Mouse (Mus musculus) CH12.LX (cell line): ENCODE measurements around the gene Map1lc3b. TPM values are rescaled to one million over a fixed set of nuclear protein-coding genes. Genes with fewer than 3 reads are reported as not detected.

Experiments used
- DNase-seq: peaks from one replicate; pipeline ENCODE4 v3.0.0-alpha.2; 2013; ENCODE audit errors: extremely low read depth
- H3K27ac ChIP-seq: 2 replicates; pipeline ENCODE4 v1.5.1; 2012; ENCODE audit warnings: low read depth, mild to moderate bottlenecking, control low read depth, moderate library complexity; ENCODE audit not compliant: insufficient read depth
- H3K27me3 ChIP-seq: replicated peaks from 2 replicates; pipeline ENCODE3; 2012; ENCODE audit warnings: inconsistent platforms
- H3K36me3 ChIP-seq, 2 experiments: replicated peaks in 1 of 2; 2 replicates each; pipeline versions ENCODE3 to v1.6.1; 2012; ENCODE audit warnings: inconsistent platforms in 1 of 2, low read length in 1 of 2, mild to moderate bottlenecking in 1 of 2, mixed read lengths in 1 of 2, moderate library complexity in 1 of 2; ENCODE audit not compliant: control insufficient read depth in 1 of 2, insufficient read depth in 1 of 2
- H3K4me1 ChIP-seq, 2 experiments: 2 replicates each; pipeline ENCODE4 v1.6.1; 2012; ENCODE audit warnings: inconsistent platforms in 1 of 2, moderate library complexity in 1 of 2; ENCODE audit not compliant: insufficient read depth in 2 of 2, control insufficient read depth in 1 of 2
- H3K4me2 ChIP-seq: 2 replicates; pipeline ENCODE4 v1.6.1; 2012; ENCODE audit warnings: low read depth, mild to moderate bottlenecking, control low read depth; ENCODE audit not compliant: poor library complexity, insufficient read depth, severe bottlenecking
- H3K4me3 ChIP-seq, 3 experiments: fragments of 150-350 bp in 1 of 3; sonication (generic) in 1 of 3; replicated peaks in 1 of 3; 2 replicates each; pipeline versions ENCODE3 to v1.5.1; 2011 to 2012; ENCODE audit warnings: low read depth in 2 of 3, low read length in 2 of 3, mild to moderate bottlenecking in 2 of 3, moderate library complexity in 2 of 3, control low read depth in 1 of 3, improper control_type of control experiment in 1 of 3, inconsistent platforms in 1 of 3, mixed read lengths in 1 of 3; ENCODE audit not compliant: poor library complexity in 1 of 3
- H3K79me2 ChIP-seq: replicated peaks from 2 replicates; pipeline ENCODE4 v1.6.1; 2012; ENCODE audit warnings: mild to moderate bottlenecking, moderate library complexity; ENCODE audit not compliant: control insufficient read depth, poor library complexity, insufficient read depth, severe bottlenecking; ENCODE audit errors: extremely low read depth
- H3K9ac ChIP-seq: 2 replicates; pipeline ENCODE4 v1.6.1; 2012; ENCODE audit warnings: low read depth, mild to moderate bottlenecking, control low read depth, moderate library complexity; ENCODE audit not compliant: insufficient read depth
- H3K9me3 ChIP-seq: replicated peaks from 2 replicates; pipeline ENCODE3; 2012; ENCODE audit warnings: low read length, inconsistent platforms, mixed read lengths
- BHLHE40 ChIP-seq: IDR thresholded peaks from 2 replicates; pipeline ENCODE4 v1.6.1; 2011; ENCODE audit warnings: mild to moderate bottlenecking, low read depth, low read length, improper control_type of control experiment
- CHD1 ChIP-seq: IDR thresholded peaks from 2 replicates; pipeline ENCODE4 v1.6.1; 2012; ENCODE audit warnings: low read depth, low read length, improper control_type of control experiment, inconsistent platforms
- E2F4 ChIP-seq: IDR thresholded peaks from 2 replicates; pipeline ENCODE4 v1.6.1; 2011; ENCODE audit warnings: low read depth, low read length, improper control_type of control experiment; ENCODE audit not compliant: insufficient replicate concordance
- ELF1 ChIP-seq: IDR thresholded peaks from 2 replicates; pipeline ENCODE4 v1.6.1; 2014; ENCODE audit warnings: low read depth, mild to moderate bottlenecking, inconsistent platforms, low read length, improper control_type of control experiment
- EP300 ChIP-seq: IDR thresholded peaks from 2 replicates; pipeline ENCODE4 v1.6.1; 2011; ENCODE audit warnings: low read length, improper control_type of control experiment
- ETS1 ChIP-seq: conservative IDR thresholded peaks from 2 replicates; pipeline ENCODE4 v1.6.1; 2012; ENCODE audit warnings: low read depth, mild to moderate bottlenecking, inconsistent platforms, low read length, improper control_type of control experiment, moderate library complexity
- HCFC1 ChIP-seq: IDR thresholded peaks from 2 replicates; pipeline ENCODE4 v1.6.1; 2012; ENCODE audit warnings: low read depth, mild to moderate bottlenecking, inconsistent platforms, low read length, improper control_type of control experiment
- JUN ChIP-seq: IDR thresholded peaks from 2 replicates; pipeline ENCODE4 v1.6.1; 2011; ENCODE audit warnings: low read depth, mild to moderate bottlenecking, low read length, improper control_type of control experiment, moderate library complexity; ENCODE audit not compliant: insufficient read depth
- JUND ChIP-seq: conservative IDR thresholded peaks from 2 replicates; pipeline ENCODE4 v1.6.1; 2011; ENCODE audit warnings: low read depth, low read length, improper control_type of control experiment
- KAT2A ChIP-seq: IDR thresholded peaks from 2 replicates; pipeline ENCODE4 v1.6.1; 2012; ENCODE audit warnings: low read length, improper control_type of control experiment, inconsistent platforms; ENCODE audit not compliant: insufficient replicate concordance
- MAZ ChIP-seq: IDR thresholded peaks from 2 replicates; pipeline ENCODE4 v1.6.1; 2012; ENCODE audit warnings: low read depth, mild to moderate bottlenecking, inconsistent platforms, low read length, improper control_type of control experiment, moderate library complexity
- MEF2A ChIP-seq: IDR thresholded peaks from 2 replicates; pipeline ENCODE4 v1.6.1; 2014; ENCODE audit warnings: low read depth, mild to moderate bottlenecking, inconsistent platforms, low read length, improper control_type of control experiment, borderline replicate concordance
- MXI1 ChIP-seq: IDR thresholded peaks from 2 replicates; pipeline ENCODE4 v1.6.1; 2011; ENCODE audit warnings: mild to moderate bottlenecking, low read depth, low read length, improper control_type of control experiment
- MYC ChIP-seq: IDR thresholded peaks from 2 replicates; pipeline ENCODE4 v1.6.1; 2011; ENCODE audit warnings: low read depth, mild to moderate bottlenecking, improper control_type of control experiment, low read length
- NELFE ChIP-seq: IDR thresholded peaks from 2 replicates; pipeline ENCODE4 v1.6.1; 2011; ENCODE audit warnings: low read depth, low read length, improper control_type of control experiment
- POLR2A ChIP-seq: IDR thresholded peaks from 2 replicates; pipeline ENCODE4 v1.6.1; 2011; ENCODE audit warnings: low read depth, mild to moderate bottlenecking, improper control_type of control experiment, low read length
- POLR2AphosphoS2 ChIP-seq: IDR thresholded peaks from 2 replicates; pipeline ENCODE4 v1.6.1; 2011; ENCODE audit warnings: low read depth, low read length, improper control_type of control experiment
- RCOR1 ChIP-seq: conservative IDR thresholded peaks from 2 replicates; pipeline ENCODE4 v1.6.1; 2012; ENCODE audit warnings: low read depth, mild to moderate bottlenecking, inconsistent platforms, low read length, improper control_type of control experiment
- TCF12 ChIP-seq: IDR thresholded peaks from 2 replicates; pipeline ENCODE4 v1.6.1; 2014; ENCODE audit warnings: low read depth, mild to moderate bottlenecking, inconsistent platforms, low read length, improper control_type of control experiment
- UBTF ChIP-seq: IDR thresholded peaks from 2 replicates; pipeline ENCODE4 v1.6.1; 2012; ENCODE audit warnings: low read depth, mild to moderate bottlenecking, inconsistent platforms, low read length, improper control_type of control experiment, moderate library complexity
- USF1 ChIP-seq: IDR thresholded peaks from 2 replicates; pipeline ENCODE4 v1.6.1; 2014; ENCODE audit warnings: low read depth, mild to moderate bottlenecking, inconsistent platforms, low read length, improper control_type of control experiment
- USF2 ChIP-seq: conservative IDR thresholded peaks from 2 replicates; pipeline ENCODE4 v1.6.1; 2011; ENCODE audit warnings: low read depth, low read length, improper control_type of control experiment
- ZC3H11A ChIP-seq: IDR thresholded peaks from 2 replicates; pipeline ENCODE4 v1.6.1; 2012; ENCODE audit warnings: low read depth, mild to moderate bottlenecking, inconsistent platforms, low read length, improper control_type of control experiment
- ZKSCAN1 ChIP-seq: IDR thresholded peaks from 2 replicates; pipeline ENCODE4 v1.6.1; 2012; ENCODE audit warnings: low read depth, inconsistent platforms, low read length, improper control_type of control experiment, borderline replicate concordance
- ZMIZ1 ChIP-seq: IDR thresholded peaks from 2 replicates; pipeline ENCODE4 v1.6.1; 2012; ENCODE audit warnings: low read depth, mild to moderate bottlenecking, inconsistent platforms, low read length, improper control_type of control experiment
- ZNF384 ChIP-seq: IDR thresholded peaks from 2 replicates; pipeline ENCODE4 v1.6.1; 2012; ENCODE audit warnings: low read depth, low read length, improper control_type of control experiment, inconsistent platforms
- dilution Hi-C: fragments of 300-500 bp; cut with MboI; formaldehyde crosslinking; loops from 2 replicates; pipeline ENCODE4 v1.14.3; 2020; ENCODE audit warnings: low sequenced_read_pairs; ENCODE audit not compliant: extremely low pct_unique_long_range_greater_than_20kb, extremely low pct_ligation_motif_present
- in situ Hi-C: fragments of 300-500 bp; cut with MboI; formaldehyde crosslinking; loops from 3 replicates; pipeline ENCODE4 v1.14.3; 2019; ENCODE audit warnings: low sequenced_read_pairs, low pct_ligation_motif_present, low pct_unique_long_range_greater_than_20kb, mixed read lengths
- polyA plus RNA-seq: library from polyadenylated mRNA; unstranded; fragments of >175 nt; gene quantifications from 2 replicates; pipeline ENCODE4 v1.2.1, GENCODE M21; 2012; ENCODE audit warnings: low read depth; ENCODE audit not compliant: insufficient read length
- total RNA-seq, 2 experiments: library from RNA; depleted of rRNA; stranded (reverse); fragments of 300-350 nt in 1 of 2; fragments of >200 nt in 1 of 2; gene quantifications; 2 replicates each; pipeline ENCODE4 v1.2.3; 2012 to 2014

Map1lc3b gene
- total and polyA plus RNA-seq, 3 experiments = 45.7 to 55.8 (median 48.9) TPM

- Histone ChIP-seq H3K4me3 (no peak overlapping the region), H3K9ac (no peak overlapping the region), H3K27me3 (peaks cover 76% of the 10 kb centered on the region), H3K27ac (no peak overlapping the region), H3K79me2 (no peaks in the 10 kb centered on the region), H3K36me3 (no peaks in the 10 kb centered on the region), H3K4me1 (0 out of 4 replicates have a peak, but pooled peaks cover 0 to 6% of the 10 kb centered on the region in 2 experiments), H3K4me2 (no peak overlapping the region), H3K9me3 (no peaks in the 10 kb centered on the region)
- in situ Hi-C loops (no loop called here), dilution Hi-C loops (no loop called here)
- TF ChIP-seq RCOR1 = no peak
- TF ChIP-seq ETS1 = no peak
- TF ChIP-seq USF2 = no peak
- TF ChIP-seq MYC = no peak
- TF ChIP-seq ELF1 = 0 out of 2 replicates have a peak, but pooled peaks have one; percentile 24
- no peak for DNase-seq
Measured at GRCm38 (mm10) chr8:121635534-121635933, 45.4 kb downstream of the Map1lc3b start.

- no peak overlapping the region for H3K4me3 ChIP-seq
- TF ChIP-seq USF1 (no peak), USF2 (no peak), KAT2A (no peak), POLR2AphosphoS2 (no peak), ETS1 (no peak), HCFC1 (no peak), JUND (no peak), UBTF (no peak), NELFE (no peak), JUN (no peak)
- dilution Hi-C loops (no loop called here), in situ Hi-C loops (no loop called here)
- H3K79me2 ChIP-seq = no peaks in the 10 kb centered on the region
- no peak overlapping the region for H3K4me2 ChIP-seq
- H3K27ac ChIP-seq = no peak overlapping the region
- 0 out of 4 replicates have a peak, but pooled peaks cover 0 to 6% of the 10 kb centered on the region in 2 experiments for H3K4me1 ChIP-seq
- H3K36me3 ChIP-seq = no peaks in the 10 kb centered on the region
- no peak for DNase-seq
- H3K9me3 ChIP-seq = no peaks in the 10 kb centered on the region
- peaks cover 73% of the 10 kb centered on the region for H3K27me3 ChIP-seq
- no peak overlapping the region for H3K9ac ChIP-seq
Measured at GRCm38 (mm10) chr8:121636180-121636579, 46.0 kb downstream of the Map1lc3b start.

- no peaks in the 10 kb centered on the region for H3K4me1 ChIP-seq
- dilution Hi-C loops = no loop called here
Measured at GRCm38 (mm10) chr8:121642804-121643203, 52.6 kb downstream of the Map1lc3b start.

More at GRCm38 (mm10) chr8:121642804-121643203, 52.6 kb downstream of the Map1lc3b start:
- H3K27me3 ChIP-seq = peaks cover 88% of the 10 kb centered on the region
- H3K9me3 ChIP-seq = no peaks in the 10 kb centered on the region
- TF ChIP-seq ETS1 (no peak), POLR2A (no peak), ZMIZ1 (no peak), BHLHE40 (no peak), MEF2A (no peak), ZC3H11A (no peak), MXI1 (no peak), USF1 (no peak), EP300 (no peak), CHD1 (no peak), ZNF384 (no peak), USF2 (no peak), NELFE (no peak), ZKSCAN1 (no peak), E2F4 (no peak), MAZ (no peak), TCF12 (no peak)
- TF ChIP-seq, all 38 proteins: peak for 0
- no peak overlapping the region for H3K27ac ChIP-seq
- H3K79me2 ChIP-seq = no peaks in the 10 kb centered on the region
- no peak overlapping the region for H3K9ac ChIP-seq
- no peak overlapping the region for H3K4me2 ChIP-seq
- in situ Hi-C loops = no loop called here
- no peak for DNase-seq
- no peaks in the 10 kb centered on the region for H3K36me3 ChIP-seq
- H3K4me3 ChIP-seq = no peak overlapping the region
